Mouse (Mus musculus) liver, adult 2 months (tissue): Measurements from ENCODE around the gene 3110040M04Rik.

Experiments
- CTCF ChIP-seq: fragments of 200-500 bp; IDR thresholded peaks from 2 replicates; pipeline ENCODE4 v1.5.1; 2011; ENCODE audit warnings: low read depth, low read length, control low read depth
- POLR2A ChIP-seq: fragments of 200-500 bp; IDR thresholded peaks from 2 replicates; pipeline ENCODE4 v1.6.1; 2011; ENCODE audit warnings: low read length, control low read depth; ENCODE audit not compliant: insufficient read depth; ENCODE audit errors: extremely low read depth

- no peak for TF ChIP-seq CTCF
- TF ChIP-seq POLR2A: no peak
Observed at GRCm38 (mm10) chr1:151156777-151157632, 46.9 kb upstream of the 3110040M04Rik start.
